Mouse (Mus musculus) CD4-positive helper T cell, adult 2 months (primary cell): Measurements from ENCODE around the gene Madd.
A peak's percentile ranks its signal among the peaks of the same experiment; 100 is the strongest.
"Not testable (repeated sequence)": the region's sequence is repeated elsewhere in the genome, so short reads cannot be mapped to it uniquely, and the experiment has no call there.

Experiments
- DNase-seq: peaks from one replicate; pipeline ENCODE4 v3.0.0-alpha.2; 2012; ENCODE audit warnings: low read depth, missing footprints, low spot score

The Madd gene

DNA sequence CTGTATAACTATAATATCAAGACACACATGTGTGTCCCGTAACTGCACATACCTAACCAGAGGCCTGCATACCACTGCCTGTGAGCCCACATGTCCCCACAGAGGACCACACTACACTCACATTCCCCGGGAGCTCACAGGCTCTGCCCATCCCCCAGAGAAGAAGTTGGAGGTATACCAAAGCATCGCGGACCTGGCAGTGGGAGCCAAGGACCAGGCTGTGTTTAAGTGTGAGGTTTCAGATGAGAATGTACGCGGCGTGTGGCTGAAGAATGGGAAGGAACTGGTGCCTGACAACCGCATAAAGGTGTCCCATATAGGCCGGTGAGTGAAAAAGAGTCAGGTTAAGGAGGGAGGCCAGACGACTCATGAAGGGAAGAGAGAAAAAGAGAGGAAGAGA is 58.5 kb downstream of the Madd start:
- DNase-seq: no peak

DNA sequence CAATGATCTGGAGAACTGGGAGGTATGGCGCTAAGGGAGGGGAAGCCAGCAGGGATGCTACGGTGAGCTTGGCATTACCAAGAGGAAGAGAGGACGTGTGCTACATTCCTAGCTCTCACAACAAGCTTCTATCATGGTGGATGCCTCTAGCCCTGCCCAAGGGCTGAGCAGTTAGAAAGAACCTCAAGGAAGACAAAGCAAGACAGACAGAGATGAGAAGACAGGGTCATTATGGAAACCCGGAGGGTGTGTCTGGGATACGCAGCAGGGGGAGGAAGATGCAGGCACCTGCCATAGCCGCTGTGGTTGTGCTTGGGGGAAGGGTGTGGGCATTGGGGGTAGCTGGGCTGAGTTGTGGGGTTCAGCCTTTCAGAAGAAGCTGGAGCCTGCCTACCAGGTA is 60.1 kb downstream of the Madd start:
- no peak for DNase-seq

DNA sequence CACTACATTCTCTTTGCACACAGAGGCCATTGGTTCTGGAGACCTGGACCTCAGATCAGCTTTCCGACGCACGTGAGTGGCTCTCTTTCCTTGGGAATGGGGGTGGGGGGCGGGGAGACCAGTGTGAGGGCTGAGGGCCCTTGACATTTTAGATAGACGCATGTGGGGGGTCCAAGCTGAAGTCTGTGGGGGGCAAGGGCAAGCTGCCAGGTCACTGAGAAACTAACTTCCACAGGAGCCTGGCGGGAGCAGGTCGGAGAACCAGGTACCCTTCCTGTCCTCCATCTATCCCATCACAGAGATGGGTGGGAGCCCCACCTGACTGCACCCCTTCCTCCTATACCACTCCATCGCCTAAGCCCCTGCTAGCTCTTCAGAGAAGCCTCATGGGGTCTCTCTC is 62.1 kb downstream of the Madd start:
- no peak for DNase-seq

DNA sequence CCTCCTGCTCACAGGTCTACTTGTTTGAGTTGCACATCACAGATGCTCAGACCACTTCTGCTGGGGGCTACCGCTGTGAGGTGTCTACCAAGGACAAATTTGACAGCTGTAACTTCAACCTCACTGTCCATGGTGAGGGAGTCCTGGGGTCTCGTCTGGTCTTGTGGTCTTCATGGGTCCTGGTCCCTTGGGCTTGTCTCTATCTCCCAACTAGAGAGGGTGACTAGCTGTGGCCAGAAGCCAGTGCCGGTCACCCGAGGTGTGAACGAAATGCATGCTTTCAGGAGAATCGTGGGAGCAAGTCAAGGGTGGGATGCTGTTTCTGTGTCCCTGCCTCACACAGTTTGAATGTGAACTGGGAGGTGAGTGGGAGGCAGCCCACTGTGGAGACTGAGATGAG is 62.6 kb downstream of the Madd start:
- no peak for DNase-seq

DNA sequence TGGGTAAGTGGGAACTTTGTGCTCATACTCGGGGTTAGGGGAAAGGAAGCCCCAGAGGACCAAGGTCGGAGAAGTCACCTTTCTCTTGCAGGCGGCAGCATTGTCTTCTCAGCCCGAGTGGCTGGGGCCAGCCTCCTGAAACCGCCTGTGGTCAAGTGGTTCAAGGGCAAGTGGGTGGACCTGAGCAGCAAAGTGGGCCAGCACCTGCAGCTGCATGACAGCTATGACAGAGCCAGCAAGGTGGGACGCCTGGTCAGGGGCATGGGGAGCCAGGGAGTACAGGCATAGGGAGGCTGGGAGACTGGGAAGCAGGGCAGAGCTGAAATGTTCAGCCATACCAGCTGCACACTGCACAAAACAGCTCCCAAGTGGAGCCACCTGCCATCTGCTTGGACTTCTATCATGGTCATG is 63.4 kb downstream of the Madd start:
- no peak for DNase-seq

DNA sequence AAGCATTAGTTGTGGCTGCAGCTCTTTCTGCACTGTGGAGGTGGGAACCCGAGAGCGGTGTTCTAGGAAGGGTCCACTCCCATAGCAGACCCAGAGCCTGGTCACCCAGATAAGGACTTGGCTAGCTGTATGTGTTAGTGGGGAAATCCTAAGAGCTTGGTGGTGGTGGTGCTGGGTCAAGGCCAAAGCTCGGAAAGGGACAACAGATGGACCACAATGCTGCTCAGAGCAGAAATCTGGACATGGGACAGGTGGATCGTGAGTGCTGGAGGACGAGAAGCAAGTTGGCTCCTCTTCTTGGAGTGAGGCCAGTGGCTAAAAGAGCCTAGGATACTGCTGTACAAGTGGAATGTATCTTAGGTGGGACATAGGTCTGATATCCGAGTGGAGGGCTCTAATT is 64.1 kb downstream of the Madd start:
- no peak for DNase-seq

DNA sequence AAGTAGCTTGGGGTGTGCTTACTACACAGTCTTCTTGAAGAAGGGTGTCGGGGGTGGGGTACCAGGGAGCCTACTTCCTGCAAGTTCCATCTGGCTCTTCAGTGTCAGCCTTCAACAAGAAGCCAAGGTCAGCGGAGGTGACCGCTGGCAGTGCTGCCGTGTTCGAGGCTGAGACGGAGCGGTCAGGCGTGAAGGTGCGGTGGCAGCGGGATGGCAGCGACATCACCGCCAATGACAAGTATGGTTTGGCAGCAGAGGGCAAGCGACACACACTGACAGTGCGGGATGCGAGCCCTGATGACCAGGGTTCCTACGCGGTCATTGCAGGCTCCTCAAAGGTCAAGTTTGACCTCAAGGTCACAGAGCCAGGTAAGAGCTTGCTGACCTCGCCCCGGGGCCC is 64.6 kb downstream of the Madd start:
- DNase-seq: no peak

DNA sequence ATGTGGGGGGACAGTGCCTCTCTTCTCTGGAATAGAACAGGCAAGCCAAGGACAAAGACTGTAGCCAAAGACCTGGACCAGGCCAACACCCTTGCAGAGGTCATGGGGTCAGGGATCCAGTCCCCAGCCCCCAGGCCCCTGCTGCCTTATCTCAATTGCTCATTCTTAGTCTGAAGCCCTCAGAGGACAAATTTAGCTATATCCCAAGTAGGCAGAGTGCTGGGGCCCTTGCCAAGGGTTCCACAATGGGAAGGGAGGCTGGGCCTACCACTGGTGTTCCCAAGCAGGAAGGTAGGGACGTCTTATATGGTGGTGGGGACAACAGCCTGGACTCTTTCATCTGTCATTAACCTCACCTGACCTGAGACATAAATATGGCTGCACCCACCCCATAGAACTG is 65.0 kb downstream of the Madd start:
- DNase-seq: no peak

DNA sequence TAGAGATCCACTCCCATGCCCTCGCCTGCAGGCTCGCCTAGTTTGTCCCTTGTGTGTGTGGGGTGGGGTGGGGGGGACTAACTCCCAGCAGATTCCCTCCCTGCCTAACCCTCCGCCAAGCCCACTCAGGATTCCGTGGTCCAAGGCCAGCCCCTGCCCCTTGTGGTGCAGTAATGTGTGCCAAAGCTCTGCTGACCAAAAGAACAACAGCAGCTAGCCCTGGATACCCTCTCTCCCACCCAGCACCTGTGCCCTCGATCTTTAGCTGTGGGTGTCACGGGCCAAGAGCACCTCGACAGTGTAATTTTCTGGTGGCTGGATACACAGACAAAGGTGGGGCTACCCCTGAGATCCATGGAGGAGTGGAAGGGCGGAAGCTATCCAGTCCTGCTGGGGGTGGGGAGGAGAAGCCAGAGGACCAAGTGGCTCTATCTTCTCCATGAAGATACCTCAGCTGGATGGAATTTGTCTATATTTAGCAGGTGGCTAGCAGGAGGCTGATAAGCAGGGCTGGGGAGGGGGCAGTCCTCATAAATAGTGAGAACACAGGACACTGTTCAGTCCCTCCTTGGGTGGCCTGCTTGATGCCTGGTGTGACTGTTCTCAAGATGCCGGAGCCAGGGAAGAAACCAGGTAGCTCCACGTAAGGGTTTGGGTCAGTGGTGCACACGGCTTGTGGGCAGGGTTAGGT is 65.9 kb downstream of the Madd start, which contains the start of gene Mybpc3:
Gene Mybpc3, plus strand, starts transcription at position 560 of the 691 bp plus-strand sequence.
- no peak for DNase-seq

DNA sequence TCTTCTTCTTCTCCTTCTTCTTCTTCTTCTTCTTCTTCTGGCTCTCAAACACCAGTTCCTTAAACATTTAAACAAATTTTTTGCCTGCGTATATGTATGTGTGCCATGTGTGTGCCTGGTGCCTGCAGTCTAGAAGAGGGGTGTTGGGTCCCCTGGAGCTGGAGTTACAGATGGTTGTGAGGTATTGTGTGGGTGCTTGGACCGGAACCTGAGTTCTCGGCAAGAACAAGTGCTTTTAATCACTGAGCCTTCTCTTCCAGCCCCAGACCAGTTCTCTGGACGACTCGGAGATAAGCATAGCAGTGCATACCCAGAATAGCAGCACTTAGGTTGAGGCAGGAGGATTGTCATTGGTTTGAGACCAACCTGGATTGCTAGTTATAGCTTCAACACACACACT is 66.8 kb downstream of the Madd start:
- no peak for DNase-seq

DNA sequence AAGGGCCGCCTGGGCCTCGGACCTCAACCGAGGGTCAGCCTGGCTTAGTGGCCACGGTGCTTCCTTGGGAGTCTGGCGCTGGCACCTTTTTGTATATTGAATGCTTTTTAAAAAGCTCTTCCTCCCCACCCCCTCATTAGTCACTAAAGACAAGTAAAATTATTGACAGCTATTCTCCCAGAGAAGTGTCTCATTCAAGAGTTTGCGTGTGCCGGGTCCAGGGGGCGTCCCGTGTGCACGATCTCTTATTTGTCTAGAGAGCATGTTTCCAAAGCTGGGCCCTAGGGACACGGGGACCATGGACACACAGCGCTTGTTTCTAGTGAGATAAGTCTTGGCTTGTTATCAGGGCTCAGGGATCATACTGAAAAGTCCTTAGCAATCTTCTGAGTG is 68.1 kb downstream of the Madd start:
- DNase-seq: no peak

DNA sequence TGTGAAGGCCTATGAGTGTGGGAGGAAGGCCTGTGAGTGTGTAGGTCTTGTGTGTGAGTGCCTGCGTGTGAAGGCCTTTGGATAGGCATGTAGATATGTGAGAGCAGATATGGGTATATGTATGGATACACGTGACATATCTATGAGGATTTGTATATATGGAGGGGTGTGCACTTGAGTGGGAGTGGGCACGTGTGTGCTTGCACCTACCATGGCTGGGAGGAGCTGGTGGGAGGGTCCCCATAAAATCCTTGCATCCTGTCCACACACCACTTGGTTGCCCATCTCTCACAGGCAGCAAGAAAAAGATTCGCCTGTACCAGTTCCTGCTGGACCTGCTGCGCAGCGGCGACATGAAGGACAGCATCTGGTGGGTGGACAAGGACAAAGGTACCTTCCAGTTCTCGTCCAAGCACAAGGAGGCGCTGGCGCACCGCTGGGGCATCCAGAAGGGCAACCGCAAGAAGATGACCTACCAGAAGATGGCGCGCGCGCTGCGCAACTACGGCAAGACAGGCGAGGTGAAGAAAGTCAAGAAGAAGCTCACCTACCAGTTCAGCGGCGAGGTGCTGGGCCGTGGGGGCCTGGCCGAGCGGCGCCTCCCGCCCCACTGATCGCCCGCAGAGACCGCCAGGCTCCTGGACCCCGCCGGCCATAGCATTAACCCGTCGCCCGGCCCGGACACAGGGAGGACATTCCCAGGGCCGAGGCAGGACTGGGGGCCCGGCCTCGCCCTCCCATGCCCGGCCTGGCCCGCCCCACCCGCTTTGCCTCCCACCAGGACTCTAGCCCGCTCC is 68.7 kb downstream of the Madd start:
- peak; percentile 53 for DNase-seq

DNA sequence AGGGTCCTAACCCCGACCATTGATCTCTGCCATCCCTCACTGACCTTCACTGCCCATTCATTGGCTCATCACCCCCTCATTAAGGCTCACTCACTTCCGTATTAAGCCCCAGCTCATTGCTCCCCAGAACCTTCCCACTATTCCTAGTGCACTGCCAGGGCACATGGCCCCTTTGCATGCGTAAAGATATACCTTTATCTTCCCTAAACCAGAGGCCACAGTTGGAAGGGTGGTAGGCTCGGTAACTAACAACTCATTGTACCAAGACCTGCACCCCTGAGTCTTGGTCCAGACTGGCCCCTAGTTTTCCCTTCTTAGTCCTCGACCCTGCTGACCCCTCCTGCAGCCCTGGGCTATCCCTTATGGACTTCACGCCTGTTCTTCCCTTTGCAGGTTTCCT is 69.8 kb downstream of the Madd start:
- no peak for DNase-seq

DNA sequence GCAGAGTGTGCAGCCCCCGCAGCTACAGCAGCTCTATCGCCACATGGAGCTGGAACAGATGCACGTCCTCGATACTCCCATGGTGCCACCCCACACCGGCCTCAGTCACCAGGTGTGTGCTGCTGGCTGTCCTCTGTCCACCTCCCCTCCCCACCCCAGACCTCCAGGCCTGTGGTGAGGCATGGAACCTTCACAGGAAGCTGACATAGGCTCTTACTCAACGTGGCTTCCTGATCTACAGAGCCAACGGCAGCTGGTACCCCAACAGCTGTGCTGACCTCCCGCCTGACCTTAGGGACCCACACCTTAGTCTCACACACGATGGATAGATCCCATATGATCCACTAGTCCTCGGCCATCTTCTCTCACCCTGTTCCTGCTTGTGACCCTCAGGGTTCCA is 70.3 kb downstream of the Madd start:
- no peak for DNase-seq

DNA sequence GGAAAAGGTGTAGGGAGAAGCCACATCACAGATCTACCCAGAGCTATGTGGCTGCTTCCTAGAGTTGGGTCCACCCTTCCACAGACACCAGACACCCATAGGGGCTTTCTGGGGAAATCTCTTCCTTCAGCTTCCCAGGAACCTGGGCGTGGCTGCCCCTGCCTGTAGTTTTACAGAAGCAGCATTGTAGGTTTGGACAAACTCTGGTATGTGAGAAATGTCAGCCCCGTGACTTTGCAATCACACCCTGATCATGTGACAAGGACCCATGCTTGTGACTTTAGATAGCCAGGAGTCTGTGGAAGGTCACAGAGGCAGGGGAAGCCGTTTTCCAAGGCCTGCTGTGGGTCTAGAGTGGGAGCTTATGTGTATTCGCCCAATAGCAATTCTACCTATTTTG is 71.1 kb downstream of the Madd start:
- no peak for DNase-seq

DNA sequence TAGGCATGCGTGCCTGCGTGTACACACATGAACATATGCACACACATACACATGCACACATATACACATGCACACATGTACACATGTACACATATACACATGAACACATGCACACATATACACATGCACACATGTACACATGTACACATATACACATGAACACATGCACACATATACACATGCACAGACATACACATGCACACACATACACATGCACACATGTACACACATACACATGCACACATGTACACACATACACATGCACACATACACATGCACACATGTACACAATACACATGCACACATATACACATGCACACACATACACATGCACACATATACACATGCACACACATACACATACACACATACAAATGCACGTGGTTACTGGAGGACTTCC is 71.8 kb downstream of the Madd start:
- not testable (repeated sequence) for DNase-seq

DNA sequence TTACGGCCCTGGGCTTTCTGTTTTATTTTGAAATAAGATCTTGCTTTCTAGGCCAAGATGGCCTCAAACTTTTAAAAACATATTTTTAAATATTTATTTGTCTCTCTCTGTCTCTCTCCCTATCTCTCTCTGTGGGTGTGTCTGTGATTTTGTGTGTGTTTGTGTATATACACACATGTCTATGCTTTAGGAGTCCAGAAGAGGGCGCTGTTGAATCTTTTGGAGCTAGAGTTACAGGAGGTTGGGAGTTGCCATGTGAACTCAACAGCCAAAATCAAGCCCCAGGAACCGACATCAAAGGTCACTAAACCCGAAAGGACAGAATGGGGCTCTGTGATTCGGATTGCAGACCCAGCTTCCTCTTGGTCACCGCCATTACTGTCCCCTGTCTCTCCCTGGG is 73.2 kb downstream of the Madd start:
- no peak for DNase-seq

DNA sequence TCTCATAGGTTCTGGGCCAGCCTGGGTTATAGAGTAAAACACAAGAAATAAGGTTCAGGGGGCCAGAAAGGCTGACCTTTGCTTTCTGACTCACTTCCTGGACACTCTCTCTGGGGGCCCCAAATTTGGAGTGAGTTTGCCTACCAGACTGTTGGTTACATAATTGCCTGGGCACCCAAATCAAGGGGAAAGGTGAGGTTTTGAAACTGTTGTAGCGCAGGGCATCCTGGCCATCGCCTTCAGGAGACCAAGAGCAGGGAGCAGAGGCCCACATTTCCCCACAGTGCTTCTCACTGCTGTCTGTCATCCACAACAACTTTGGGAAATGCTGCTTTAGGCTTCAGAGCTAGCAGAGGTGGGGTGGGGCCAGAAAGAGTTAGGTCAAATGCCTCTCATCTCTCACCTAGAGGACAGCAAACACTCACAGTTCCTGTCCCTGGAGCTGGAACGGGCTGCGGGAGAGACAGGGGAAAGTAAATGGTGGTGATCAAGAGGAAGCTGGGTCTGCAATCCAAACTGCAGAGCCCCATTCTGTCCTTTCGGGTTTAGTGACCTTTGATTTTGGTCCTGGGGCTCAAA is 73.7 kb downstream of the Madd start:
- no peak for DNase-seq

DNA sequence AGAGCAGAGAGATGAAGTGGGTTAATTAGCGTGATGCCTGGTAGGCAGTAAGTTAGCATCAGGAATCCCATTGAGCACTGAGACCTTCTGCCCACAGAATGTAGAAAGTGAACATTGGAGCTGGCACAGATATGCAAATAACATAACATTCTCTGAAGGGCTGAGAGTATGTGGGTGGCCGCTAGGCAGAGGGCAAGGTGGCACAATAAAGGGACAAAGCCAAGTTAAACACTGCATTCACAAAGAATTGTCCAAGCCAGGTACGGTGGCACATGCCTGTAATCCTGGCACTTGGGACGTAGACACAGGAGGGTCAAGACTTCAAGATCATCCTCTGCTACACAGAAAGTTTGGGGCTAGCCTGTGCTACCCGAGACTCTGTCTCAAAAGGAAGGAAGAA is 74.4 kb downstream of the Madd start:
- DNase-seq: no peak

DNA sequence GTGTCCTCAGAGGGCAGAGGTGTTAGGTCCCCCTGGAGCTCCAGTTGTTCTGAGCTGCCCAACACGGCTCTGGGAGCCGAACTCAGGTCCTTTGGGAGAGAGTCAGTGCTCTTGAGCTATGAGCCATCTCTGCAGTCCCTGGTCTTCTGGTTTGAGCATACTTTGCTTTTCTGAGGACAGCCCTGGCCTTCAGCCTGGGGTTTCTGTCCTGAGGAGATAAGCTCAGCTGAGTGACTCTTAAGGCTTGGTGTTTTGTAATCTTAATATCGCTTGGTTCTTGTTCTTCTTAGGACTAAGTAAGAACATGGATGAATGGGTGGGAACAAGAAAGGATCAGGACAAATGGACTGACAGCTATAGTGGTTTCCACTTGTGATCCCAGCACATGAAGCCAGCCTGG is 75.5 kb downstream of the Madd start:
- DNase-seq: no peak

DNA sequence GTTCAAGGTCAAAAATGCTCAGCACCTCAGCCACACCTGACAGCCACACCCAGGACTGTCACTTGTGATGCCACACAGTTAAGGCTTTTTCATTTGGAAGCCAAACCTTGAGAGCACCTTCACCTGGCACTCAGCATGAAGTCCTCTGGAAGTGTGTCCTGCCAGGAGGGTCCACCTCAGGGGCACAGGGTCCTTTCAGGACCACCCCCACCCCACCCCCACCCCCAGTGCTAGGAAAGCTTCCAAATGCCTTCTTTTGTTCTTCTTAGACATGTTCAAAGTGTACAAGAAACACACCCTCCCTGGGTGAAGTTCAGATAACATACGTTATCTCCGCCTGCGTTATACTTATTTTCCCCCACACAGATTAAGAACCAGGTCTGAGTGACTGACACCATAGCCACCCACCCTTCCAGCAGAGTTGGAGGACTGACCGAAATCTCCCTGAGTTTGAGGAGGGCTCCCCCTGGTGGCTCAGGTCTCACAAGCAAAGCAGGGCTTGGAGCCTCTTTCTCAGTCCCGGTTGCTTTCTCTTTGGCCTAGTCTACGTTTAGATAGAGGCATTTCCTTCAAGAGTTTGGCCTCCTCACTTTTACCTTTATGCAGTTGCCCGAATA is 82.4 kb downstream of the Madd start:
- peak; percentile 85 for DNase-seq

DNA sequence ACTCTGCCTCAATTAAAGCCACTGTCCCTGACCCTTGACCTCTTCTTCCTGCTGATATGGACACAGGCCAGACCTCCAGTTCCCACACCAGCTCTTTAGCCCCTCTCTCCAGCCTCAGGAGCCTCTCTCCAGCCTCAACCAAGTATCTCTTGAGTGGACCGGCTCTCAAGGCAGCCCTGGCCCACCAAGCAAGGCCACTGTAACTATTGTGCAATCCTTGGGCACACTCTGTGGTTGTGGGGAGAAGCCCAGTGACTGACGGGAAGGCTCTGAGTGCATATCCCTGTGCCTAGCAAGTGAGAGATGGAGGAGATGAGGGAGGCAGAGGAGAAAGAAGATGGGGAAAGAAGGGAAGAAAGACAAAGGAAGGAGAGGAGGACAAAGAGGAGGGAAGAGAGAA is 85.5 kb downstream of the Madd start:
- DNase-seq: no peak

DNA sequence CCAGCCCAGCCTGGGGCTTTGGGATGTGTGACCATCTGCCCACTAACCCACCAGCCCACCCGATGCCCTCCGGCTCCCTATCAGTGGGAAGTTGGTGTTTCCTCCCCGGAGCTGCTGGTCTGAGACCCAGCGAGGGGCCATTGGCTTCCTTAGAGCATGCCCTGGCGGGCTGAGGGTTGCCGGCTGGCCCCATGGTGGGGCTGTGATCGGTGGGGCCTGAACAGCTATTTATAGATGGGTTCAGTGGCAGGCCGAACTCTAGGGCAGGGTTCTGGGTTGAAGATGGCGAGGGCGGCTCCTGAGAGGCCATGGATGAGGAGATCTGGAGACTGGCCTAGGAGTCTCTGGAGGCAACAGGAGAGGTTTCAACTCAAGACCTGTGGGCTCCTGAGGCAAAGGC is 86.6 kb downstream of the Madd start:
- DNase-seq: no peak
